19 mouse cellular contexts compared by ENCODE assay signal in the genomic region with DNA sequence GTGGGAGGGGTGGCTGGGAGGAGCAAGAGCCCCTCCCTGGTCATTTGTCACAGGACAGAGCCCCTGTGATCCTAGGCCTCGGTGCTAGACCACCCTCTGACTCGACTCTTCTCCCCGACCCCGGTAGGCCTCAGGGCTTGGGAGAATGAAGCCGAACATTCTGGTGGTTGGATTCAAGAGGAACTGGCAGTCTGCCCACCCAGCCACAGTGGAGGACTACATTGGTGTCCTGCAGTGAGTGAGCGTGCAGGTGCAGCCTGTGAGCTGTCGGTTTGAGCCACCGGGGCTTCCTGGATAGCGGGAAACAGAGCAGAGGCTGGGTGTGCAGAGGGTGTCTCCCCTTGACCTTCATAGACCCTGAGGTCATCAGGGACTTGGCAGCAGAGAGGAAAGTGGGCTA. TPM values are rescaled to one million over a fixed set of nuclear protein-coding genes. Genes with fewer than 3 reads are reported as not detected.
A peak's percentile ranks its signal among the peaks of the same experiment; 100 is the strongest.
DNase-seq lines count a peak whose midpoint lies in the region; ATAC-seq lines count a peak whose summit lies in the region.
"Had no signal": no experiment of that assay in that cellular context is flagged by ENCODE, and none has a peak within 500 bp of the region (broad histone marks: within the 10 kb centered on the region; RNA-seq: fewer than 3 reads in every experiment).

No protein-coding gene starts in this region.

- no peaks in the 10 kb centered on the region for H3K27me3 ChIP-seq in lung, embryonic 16.5 days (ENCODE audit: control insufficient read depth, insufficient read depth, low read depth, low read length)
- H3K27me3 ChIP-seq: forebrain, embryonic 12.5 days; limb, embryonic 15.5 days had no signal

- no peaks in the 10 kb centered on the region for H3K36me3 ChIP-seq in lung, embryonic 16.5 days (ENCODE audit: control insufficient read depth, insufficient read depth, low read length)
- H3K36me3 ChIP-seq: forebrain, embryonic 12.5 days; G1E; limb, embryonic 15.5 days had no signal

- no peak overlapping the region for H3K4me2 ChIP-seq in lung, embryonic 16.5 days (ENCODE audit: low read depth, low read length)
- H3K4me2 ChIP-seq: forebrain, embryonic 12.5 days; limb, embryonic 15.5 days had no signal

- H3K4me3 ChIP-seq in lung, embryonic 16.5 days (ENCODE audit: low read length) = no peak overlapping the region
- H3K4me3 ChIP-seq: forebrain, embryonic 12.5 days; limb, embryonic 15.5 days; myocyte had no signal

- WGBS in lung, embryonic 16.5 days = 43% methylated on average over 9 of the region's 9 CpGs

- no peaks in the 10 kb centered on the region for H3K4me1 ChIP-seq in lung, embryonic 16.5 days (replicated peaks; ENCODE audit: control insufficient read depth, insufficient read depth, low read length)
- H3K4me1 ChIP-seq: forebrain, embryonic 12.5 days; limb, embryonic 15.5 days had no signal

- no peaks in the 10 kb centered on the region for H3K9me3 ChIP-seq in lung, embryonic 16.5 days (ENCODE audit: control insufficient read depth, low read length)
- H3K9me3 ChIP-seq: forebrain, embryonic 12.5 days; G1E; limb, embryonic 15.5 days had no signal

- DNase-seq in heart, postnatal 4 days = peak; percentile 58
- DNase-seq in heart, postnatal 36 days = no peak
- peak; percentile 14 for DNase-seq in 3T3-L1 (ENCODE audit: low read depth, low spot score)
- peak; percentile 61 for DNase-seq in Muller cell, postnatal 12 days (ENCODE audit: inconsistent ontology term)
- DNase-seq in yolk sac, embryonic 10.5 days (ENCODE audit: low spot score) = no peak
- no peak for DNase-seq in urinary bladder, adult 18-20 months (ENCODE audit: low spot score in 2 of 2)
- no peak for DNase-seq in layer of hippocampus, postnatal 10 days (ENCODE audit: low spot score in 2 of 2)
- DNase-seq: gastrocnemius, postnatal 25 days; kidney, adult 8-10 months; midbrain, embryonic 14.5 days; right cerebral cortex, postnatal 4 days had no signal

- 0 out of 2 replicates have a peak, but pooled peaks have one; percentile 21 for ATAC-seq in lung, embryonic 16.5 days (ENCODE audit: low read depth)
- ATAC-seq: CD4-positive, CD25-positive, alpha-beta regulatory T cell, adult 4 months had no signal

- intact Hi-C loops in heart, postnatal 36 days (cut with DNase I) = no loop called here

- no peak overlapping the region for H3K27ac ChIP-seq in lung, embryonic 16.5 days (ENCODE audit: low read length)
- H3K27ac ChIP-seq: forebrain, embryonic 12.5 days; limb, embryonic 15.5 days; macrophage had no signal

- H3K9ac ChIP-seq in lung, embryonic 16.5 days (ENCODE audit: low read length) = no peak overlapping the region
- H3K9ac ChIP-seq: forebrain, embryonic 12.5 days; limb, embryonic 15.5 days had no signal

RNA-seq across cellular contexts. Expression of gene Slc12a3, which starts 19.4 kb away (rescaled TPM):
- total RNA-seq in heart, postnatal 4 days (2021) = under 1 TPM in 1 of 2 experiments, not detected in 1; 0.11 TPM
- total RNA-seq in heart, postnatal 36 days (2021) = under 1 TPM; 0.33 to 0.38 TPM
- 0.08 and 0.13 TPM in 2 replicates for polyA plus RNA-seq in lung, embryonic 16.5 days (2015; fragmentation: Nextera tagmentation; extraction: Ambion mirVana)
- total RNA-seq in layer of hippocampus, postnatal 10 days (2021) = under 1 TPM; 0.38 to 0.57 TPM
- total RNA-seq: gastrocnemius, postnatal 25 days had no signal
- polyA plus RNA-seq: forebrain, embryonic 12.5 days; G1E; heart, embryonic 14.5 days; limb, embryonic 15.5 days; macrophage had no signal

RNA-seq across cellular contexts. Expression of gene Herpud1, which starts 37.8 kb away (rescaled TPM):
- total RNA-seq in heart, postnatal 4 days (2021) = 10 to 100 TPM; 56.6 to 66.4 TPM
- 100 to 1,000 TPM; 281 to 377 TPM for total RNA-seq in heart, postnatal 36 days (2021)
- polyA plus RNA-seq in lung, embryonic 16.5 days (2015; fragmentation: Nextera tagmentation; extraction: Ambion mirVana) = 126 and 140 TPM in 2 replicates
- total RNA-seq in layer of hippocampus, postnatal 10 days (2021) = 10 to 100 TPM; 35.5 to 36.2 TPM

Comparison
In these comparisons a context has a peak if more than half of its experiments do, and no peak if none do; other contexts are left out.
1. DNase-seq: peak in heart, postnatal 4 days (single experiment), 3T3-L1 (single experiment) and Muller cell, postnatal 12 days (single experiment); none in heart, postnatal 36 days (0 of 2), yolk sac, embryonic 10.5 days (single experiment), urinary bladder, adult 18-20 months (0 of 2) and layer of hippocampus, postnatal 10 days (0 of 2).
2. RNA of gene Herpud1, which starts 37.8 kb away (total RNA-seq): 281 to 377 TPM in heart, postnatal 36 days; 56.6 to 66.4 TPM in heart, postnatal 4 days and 35.5 to 36.2 TPM in layer of hippocampus, postnatal 10 days; every median in the first group is over 4 times any median in the second.